Mouse (Mus musculus) neural tube, embryonic 14.5 days (tissue): ENCODE measurements around the gene Ttn. TPM values are rescaled to one million over a fixed set of nuclear protein-coding genes. Genes with fewer than 3 reads are reported as not detected.

ENCODE experiments used
- ATAC-seq: fragments of 200-750 bp; cut with Nextera tagmentation; 2 replicates; pipeline ENCODE4 v1.8.0; 2017; ENCODE audit warnings: low read depth, mild to moderate bottlenecking, moderate TSS enrichment, moderate library complexity
- H3K27ac ChIP-seq: fragments of 300-500 bp; sonication (generic); 2 replicates; pipeline ENCODE4 v1.5.1; 2014; ENCODE audit warnings: low read depth, mild to moderate bottlenecking, control low read depth, low read length, moderate library complexity, mixed read lengths
- H3K27me3 ChIP-seq: fragments of 300-500 bp; sonication (generic); 2 replicates; pipeline ENCODE4 v1.6.1; 2014; ENCODE audit warnings: low read length; ENCODE audit not compliant: control insufficient read depth, insufficient read depth
- H3K36me3 ChIP-seq: fragments of 300-500 bp; sonication (generic); 2 replicates; pipeline ENCODE4 v1.6.1; 2014; ENCODE audit warnings: low read length, mixed read lengths; ENCODE audit not compliant: control insufficient read depth, insufficient read depth
- H3K4me1 ChIP-seq: fragments of 300-500 bp; sonication (generic); 2 replicates; pipeline ENCODE4 v1.6.1; 2014; ENCODE audit warnings: low read length; ENCODE audit not compliant: control insufficient read depth, insufficient read depth
- H3K4me2 ChIP-seq: fragments of 300-500 bp; sonication (generic); 2 replicates; pipeline ENCODE4 v1.6.1; 2014; ENCODE audit warnings: mild to moderate bottlenecking, low read depth, low read length, control low read depth
- H3K4me3 ChIP-seq: fragments of 300-500 bp; sonication (generic); 2 replicates; pipeline ENCODE4 v1.5.1; 2014; ENCODE audit warnings: low read depth, low read length, control low read depth, mixed read lengths
- H3K9ac ChIP-seq: fragments of 300-500 bp; sonication (generic); replicated peaks from 2 replicates; pipeline ENCODE4 v1.6.1; 2014; ENCODE audit warnings: low read depth, mild to moderate bottlenecking, control low read depth, low read length, mixed read lengths
- H3K9me3 ChIP-seq: fragments of 300-500 bp; sonication (generic); 2 replicates; pipeline ENCODE4 v1.6.1; 2016; ENCODE audit warnings: low read length; ENCODE audit not compliant: control insufficient read depth
- WGBS: fragments of 180-500 bp; shearing (Covaris S2); extraction: QIAGEN DNeasy Blood & Tissue Kit; methylation state at CpG from one replicate; pipeline ENCODE4 v1.1.7; 2014; 5-methylcytosine and 5-hydroxymethylcytosine counted together
- polyA plus RNA-seq: library from polyadenylated mRNA; unstranded; fragments of >200 nt; fragmentation: Nextera tagmentation; extraction: Ambion mirVana; gene quantifications from 2 replicates; pipeline ENCODE4 v1.2.1, GENCODE M21; 2014

The Ttn gene
- polyA plus RNA-seq, 1 experiment from 2014 or later: 1.9 TPM

GRCm38 (mm10) chr2:76748696-76749095 lies 233.7 kb downstream of the Ttn start:
- no peaks in the 10 kb centered on the region for H3K36me3 ChIP-seq
- peaks cover 16% of the 10 kb centered on the region; the same call in 1 of the 2 replicates for H3K9me3 ChIP-seq
- 96% methylated on average over 14 of the region's 14 CpGs for WGBS
- H3K27ac ChIP-seq: no peak overlapping the region
- H3K4me1 ChIP-seq: no peaks in the 10 kb centered on the region
- no peak for ATAC-seq
- no peak overlapping the region for H3K4me2 ChIP-seq
- no peaks in the 10 kb centered on the region for H3K27me3 ChIP-seq
- H3K4me3 ChIP-seq: no peak overlapping the region
- no peak overlapping the region for H3K9ac ChIP-seq

GRCm38 (mm10) chr2:76719650-76720049 lies 262.7 kb downstream of the Ttn start:
- Histone ChIP-seq H3K27me3 (no peaks in the 10 kb centered on the region), H3K4me1 (no peaks in the 10 kb centered on the region), H3K9me3 (peaks cover 13% of the 10 kb centered on the region; the same call in 1 of the 2 replicates), H3K9ac (no peak overlapping the region), H3K4me3 (no peak overlapping the region), H3K4me2 (no peak overlapping the region), H3K36me3 (no peaks in the 10 kb centered on the region), H3K27ac (no peak overlapping the region)
- ATAC-seq: no peak
- 97% methylated on average over 14 of the region's 14 CpGs for WGBS

- no peaks in the 10 kb centered on the region for H3K36me3 ChIP-seq
- H3K9me3 ChIP-seq: peaks cover 20% of the 10 kb centered on the region; the same call in 1 of the 2 replicates
- H3K27me3 ChIP-seq: no peaks in the 10 kb centered on the region
- ATAC-seq: no peak
- no peak overlapping the region for H3K9ac ChIP-seq
- H3K4me2 ChIP-seq: no peak overlapping the region
- H3K4me1 ChIP-seq: no peaks in the 10 kb centered on the region
- no peak overlapping the region for H3K27ac ChIP-seq
- 75% methylated on average over 8 of the region's 8 CpGs for WGBS
- no peak overlapping the region for H3K4me3 ChIP-seq
Observed at GRCm38 (mm10) chr2:76714984-76715383, 267.4 kb downstream of the Ttn start.

- Histone ChIP-seq H3K4me3 (no peak overlapping the region), H3K27me3 (no peaks in the 10 kb centered on the region), H3K36me3 (no peaks in the 10 kb centered on the region), H3K27ac (no peak overlapping the region), H3K4me1 (no peaks in the 10 kb centered on the region), H3K9me3 (peaks cover 16% of the 10 kb centered on the region; the same call in 1 of the 2 replicates), H3K4me2 (no peak overlapping the region), H3K9ac (no peak overlapping the region)
- 95% methylated on average over 3 of the region's 3 CpGs for WGBS
- ATAC-seq: no peak
Observed at GRCm38 (mm10) chr2:76708512-76708911, 273.8 kb downstream of the Ttn start.

GRCm38 (mm10) chr2:76705655-76706054 lies 276.7 kb downstream of the Ttn start:
- Histone ChIP-seq H3K9ac (no peak overlapping the region), H3K4me3 (no peak overlapping the region), H3K4me1 (no peaks in the 10 kb centered on the region), H3K9me3 (0 out of 2 replicates have a peak, but pooled peaks cover 10% of the 10 kb centered on the region), H3K4me2 (no peak overlapping the region), H3K27me3 (no peaks in the 10 kb centered on the region), H3K36me3 (no peaks in the 10 kb centered on the region), H3K27ac (no peak overlapping the region)
- no peak for ATAC-seq
- WGBS: 92% methylated on average over 13 of the region's 13 CpGs

- WGBS: 87% methylated on average over 5 of the region's 5 CpGs
- Histone ChIP-seq H3K9me3 (no peaks in the 10 kb centered on the region), H3K4me3 (no peak overlapping the region), H3K4me1 (no peaks in the 10 kb centered on the region), H3K27ac (no peak overlapping the region), H3K9ac (no peak overlapping the region), H3K36me3 (no peaks in the 10 kb centered on the region), H3K4me2 (no peak overlapping the region), H3K27me3 (no peaks in the 10 kb centered on the region)
- ATAC-seq: no peak
Observed at GRCm38 (mm10) chr2:76702751-76703150, 279.6 kb downstream of the Ttn start.

GRCm38 (mm10) chr2:76702188-76702587 lies 280.2 kb downstream of the Ttn start:
- Histone ChIP-seq H3K4me1 (no peaks in the 10 kb centered on the region), H3K27me3 (no peaks in the 10 kb centered on the region), H3K4me2 (no peak overlapping the region), H3K9me3 (no peaks in the 10 kb centered on the region), H3K9ac (no peak overlapping the region), H3K27ac (no peak overlapping the region), H3K4me3 (no peak overlapping the region), H3K36me3 (no peaks in the 10 kb centered on the region)
- ATAC-seq: no peak
- 93% methylated on average over 3 of the region's 3 CpGs for WGBS

- Histone ChIP-seq H3K9me3 (no peaks in the 10 kb centered on the region), H3K4me3 (no peak overlapping the region), H3K4me1 (no peaks in the 10 kb centered on the region), H3K4me2 (no peak overlapping the region), H3K27me3 (no peaks in the 10 kb centered on the region), H3K9ac (no peak overlapping the region), H3K36me3 (peaks cover 21% of the 10 kb centered on the region), H3K27ac (no peak overlapping the region)
- no peak for ATAC-seq
- 91% methylated on average over 6 of the region's 6 CpGs for WGBS
Observed at GRCm38 (mm10) chr2:76695290-76695689, 287.1 kb downstream of the Ttn start.

- Histone ChIP-seq H3K4me2 (no peak overlapping the region), H3K36me3 (peaks cover 21% of the 10 kb centered on the region), H3K9me3 (no peaks in the 10 kb centered on the region), H3K27ac (no peak overlapping the region), H3K4me3 (no peak overlapping the region), H3K9ac (no peak overlapping the region), H3K4me1 (no peaks in the 10 kb centered on the region), H3K27me3 (no peaks in the 10 kb centered on the region)
- no peak for ATAC-seq
- 79% methylated on average over 5 of the region's 5 CpGs for WGBS
Observed at GRCm38 (mm10) chr2:76693765-76694164, 288.6 kb downstream of the Ttn start.
